ENCODE assay signal across 9 mouse cellular contexts in genomic region chr12:108212071-108212470, GRCm38 (mm10). TPM values are rescaled to one million over a fixed set of nuclear protein-coding genes. Genes with fewer than 3 reads are reported as not detected.
DNase-seq lines count a peak whose midpoint lies in the region; ATAC-seq lines count a peak whose summit lies in the region.
"Had no signal": no experiment of that assay in that cellular context is flagged by ENCODE, and none has a peak within 500 bp of the region (broad histone marks: within the 10 kb centered on the region; RNA-seq: fewer than 3 reads in every experiment).

No protein-coding gene starts in this region.

- 0 out of 2 replicates have a peak overlapping the region, but pooled peaks have one; percentile 22 for H3K27ac ChIP-seq in intestine, embryonic 14.5 days (ENCODE audit: low read depth)
- H3K27ac ChIP-seq in intestine, embryonic 16.5 days (ENCODE audit: low read length), result no peak overlapping the region
- H3K27ac ChIP-seq in midbrain, embryonic 11.5 days (ENCODE audit: low read depth, low read length), result peak overlapping the region; percentile 5; the same call in 1 of the 2 replicates

- DNase-seq in cerebellum, adult 11 months, result peak; percentile 26
- no peak for DNase-seq in cerebellum, adult 9-10 months
- DNase-seq in intestine, embryonic 14.5 days (ENCODE audit: low spot score), result no peak
- no peak for DNase-seq in midbrain, embryonic 11.5 days (ENCODE audit: low spot score, missing footprints)
- DNase-seq in spleen, postnatal 10 days (ENCODE audit: low spot score in 2 of 2), result no peak
- no peak for DNase-seq in left cerebral cortex, adult 9 months (ENCODE audit: low spot score in 2 of 2)

- no peaks in the 10 kb centered on the region for H3K27me3 ChIP-seq in intestine, embryonic 14.5 days (replicated peaks; ENCODE audit: control insufficient read depth, insufficient read depth, low read length)
- no peaks in the 10 kb centered on the region for H3K27me3 ChIP-seq in intestine, embryonic 16.5 days (replicated peaks; ENCODE audit: control insufficient read depth, insufficient read depth, low read length)
- no peaks in the 10 kb centered on the region for H3K27me3 ChIP-seq in midbrain, embryonic 11.5 days (ENCODE audit: control insufficient read depth, insufficient read depth, low read length)

- WGBS in intestine, embryonic 14.5 days, result 32% methylated on average over 5 of the region's 5 CpGs
- WGBS in intestine, embryonic 16.5 days, result 33% methylated on average over 5 of the region's 5 CpGs
- WGBS in midbrain, embryonic 11.5 days, result 62% methylated on average over 5 of the region's 5 CpGs

- no peak overlapping the region for H3K4me2 ChIP-seq in intestine, embryonic 14.5 days (ENCODE audit: low read length)
- H3K4me2 ChIP-seq in intestine, embryonic 16.5 days (ENCODE audit: low read depth, low read length), result no peak overlapping the region
- no peak overlapping the region for H3K4me2 ChIP-seq in midbrain, embryonic 11.5 days
- H3K4me2 ChIP-seq: liver, embryonic 11.5 days had no signal

- no peak overlapping the region for H3K9ac ChIP-seq in intestine, embryonic 14.5 days (ENCODE audit: low read length)
- H3K9ac ChIP-seq in intestine, embryonic 16.5 days (ENCODE audit: low read depth, low read length), result no peak overlapping the region
- H3K9ac ChIP-seq in midbrain, embryonic 11.5 days (ENCODE audit: low read length), result no peak overlapping the region

- peaks cover 16% of the 10 kb centered on the region for H3K4me1 ChIP-seq in intestine, embryonic 14.5 days (replicated peaks; ENCODE audit: control insufficient read depth, insufficient read depth, low read length)
- peaks cover 19% of the 10 kb centered on the region; the same call in 1 of the 2 replicates for H3K4me1 ChIP-seq in intestine, embryonic 16.5 days (ENCODE audit: control insufficient read depth, insufficient read depth, low read length)
- peaks cover 27% of the 10 kb centered on the region for H3K4me1 ChIP-seq in midbrain, embryonic 11.5 days (ENCODE audit: control insufficient read depth, insufficient read depth, low read length)

- no peak overlapping the region for H3K4me3 ChIP-seq in intestine, embryonic 14.5 days (ENCODE audit: low read depth, low read length)
- H3K4me3 ChIP-seq in intestine, embryonic 16.5 days (ENCODE audit: low read length), result no peak overlapping the region
- H3K4me3 ChIP-seq in midbrain, embryonic 11.5 days (ENCODE audit: low read depth, low read length), result no peak overlapping the region

- H3K9me3 ChIP-seq in intestine, embryonic 14.5 days (ENCODE audit: control insufficient read depth, low read length), result no peaks in the 10 kb centered on the region
- no peaks in the 10 kb centered on the region for H3K9me3 ChIP-seq in intestine, embryonic 16.5 days (ENCODE audit: control insufficient read depth, low read length)
- no peaks in the 10 kb centered on the region for H3K9me3 ChIP-seq in midbrain, embryonic 11.5 days (ENCODE audit: control insufficient read depth, low read length)

- peaks cover 5% of the 10 kb centered on the region; the same call in 1 of the 2 replicates for H3K36me3 ChIP-seq in intestine, embryonic 14.5 days (ENCODE audit: control insufficient read depth, insufficient read depth, low read length)
- no peaks in the 10 kb centered on the region for H3K36me3 ChIP-seq in intestine, embryonic 16.5 days (ENCODE audit: control insufficient read depth, insufficient read depth, low read length)
- peaks cover 2% of the 10 kb centered on the region; the same call in 1 of the 2 replicates for H3K36me3 ChIP-seq in midbrain, embryonic 11.5 days (ENCODE audit: control insufficient read depth, insufficient read depth, low read length)

- ATAC-seq in intestine, embryonic 14.5 days (replicated peaks; ENCODE audit: low FRiP score, low TSS enrichment, low read depth), result no peak
- no peak for ATAC-seq in intestine, embryonic 16.5 days
- peak; percentile 33 for ATAC-seq in granulocyte monocyte progenitor cell, adult 5-6 weeks (replicated peaks; ENCODE audit: poor library complexity, severe bottlenecking)
- no peak for ATAC-seq in midbrain, embryonic 11.5 days (ENCODE audit: low FRiP score)

RNA-seq across cellular contexts. Expression of gene Ccnk, which starts 32.7 kb away (rescaled TPM):
- 4.7 and 5.1 TPM in 2 replicates for polyA plus RNA-seq in intestine, embryonic 14.5 days (2014; fragmentation: Nextera tagmentation; extraction: Ambion mirVana)
- polyA plus RNA-seq in intestine, embryonic 16.5 days (2015; fragmentation: Nextera tagmentation; extraction: Ambion mirVana), result 1.9 and 2.2 TPM in 2 replicates
- total RNA-seq in granulocyte monocyte progenitor cell, adult 5-6 weeks (2014; fragmentation: Nextera tagmentation), result 62.2 and 74.2 TPM in 2 replicates
- total RNA-seq in granulocyte monocyte progenitor cell, adult 5-6 weeks (2017), result 7.4 and 15.4 TPM in 2 replicates
- polyA plus RNA-seq in midbrain, embryonic 11.5 days (2014; fragmentation: Nextera tagmentation; extraction: Ambion mirVana), result 8.1 and 9.0 TPM in 2 replicates

RNA-seq across cellular contexts. Expression of gene Setd3, which starts 33.0 kb away (rescaled TPM):
- polyA plus RNA-seq in intestine, embryonic 14.5 days (2014; fragmentation: Nextera tagmentation; extraction: Ambion mirVana), result 75.9 and 83.6 TPM in 2 replicates
- polyA plus RNA-seq in intestine, embryonic 16.5 days (2015; fragmentation: Nextera tagmentation; extraction: Ambion mirVana), result 89.8 and 90.8 TPM in 2 replicates
- 52.4 and 54.4 TPM in 2 replicates for total RNA-seq in granulocyte monocyte progenitor cell, adult 5-6 weeks (2014; fragmentation: Nextera tagmentation)
- 72.8 and 78.1 TPM in 2 replicates for total RNA-seq in granulocyte monocyte progenitor cell, adult 5-6 weeks (2017)
- polyA plus RNA-seq in midbrain, embryonic 11.5 days (2014; fragmentation: Nextera tagmentation; extraction: Ambion mirVana), result 83.3 and 92.0 TPM in 2 replicates
